ENCODE assay signal across 21 mouse cellular contexts in the genomic region with DNA sequence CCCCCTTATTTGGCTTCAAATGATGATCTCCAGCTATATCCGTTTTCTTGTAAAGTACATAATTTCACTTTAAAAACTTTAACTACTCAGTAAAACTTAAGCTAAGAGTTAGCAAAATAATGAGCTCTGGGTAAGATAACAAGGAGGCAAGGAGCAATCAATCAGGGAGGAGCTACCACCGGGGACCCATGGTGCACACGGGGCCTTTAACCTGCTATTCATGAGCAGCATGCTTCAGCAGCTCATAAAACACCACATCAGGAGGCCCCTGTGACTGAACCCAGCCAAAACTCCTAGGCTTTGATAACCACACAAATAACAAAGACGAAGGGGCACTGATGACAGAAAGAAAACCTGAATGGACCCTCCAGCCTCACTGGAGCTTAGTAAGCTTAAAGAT.
"Had no signal": no experiment of that assay in that cellular context is flagged by ENCODE, and none has a peak within 500 bp of the region (broad histone marks: within the 10 kb centered on the region; RNA-seq: fewer than 3 reads in every experiment).

No protein-coding gene starts in this region.

- H3K4me3 ChIP-seq: kidney, embryonic 15.5 days; left cerebral cortex, adult 2 months; liver, embryonic 13.5 days; midbrain, embryonic 10.5 days; neural tube, embryonic 12.5 days; neural tube, embryonic 15.5 days had no signal

- H3K4me1 ChIP-seq: kidney, embryonic 15.5 days; liver, embryonic 13.5 days; neural tube, embryonic 12.5 days; neural tube, embryonic 15.5 days had no signal

- H3K27ac ChIP-seq: kidney, embryonic 15.5 days; left cerebral cortex, adult 2 months; liver, embryonic 13.5 days; macrophage; midbrain, embryonic 10.5 days; neural tube, embryonic 12.5 days; neural tube, embryonic 15.5 days; stomach, postnatal 0 days had no signal

- H3K36me3 ChIP-seq: kidney, embryonic 15.5 days; liver, embryonic 13.5 days; midbrain, embryonic 10.5 days; neural tube, embryonic 12.5 days; neural tube, embryonic 15.5 days had no signal

- DNase-seq: kidney, adult 8-10 months; kidney, postnatal 10 days; kidney, postnatal 36 days; layer of hippocampus, postnatal 36 days; liver; liver, embryonic 13.5 days; lung, adult 2 months; midbrain, embryonic 14.5 days; right cerebral cortex, adult 18-20 months; right cerebral cortex, postnatal 14 days; right cerebral cortex, postnatal 4 days; thymus, adult 2 months; thymus, postnatal 14 days; thymus, postnatal 4 days had no signal

- H3K9ac ChIP-seq: kidney, embryonic 15.5 days; liver, embryonic 13.5 days; neural tube, embryonic 12.5 days; neural tube, embryonic 15.5 days had no signal

- H3K9me3 ChIP-seq: kidney, embryonic 15.5 days; liver, embryonic 13.5 days; midbrain, embryonic 10.5 days; neural tube, embryonic 12.5 days; neural tube, embryonic 15.5 days had no signal

- H3K27me3 ChIP-seq: kidney, embryonic 15.5 days; liver, embryonic 13.5 days; neural tube, embryonic 12.5 days; neural tube, embryonic 15.5 days had no signal

- H3K4me2 ChIP-seq: kidney, embryonic 15.5 days; liver, embryonic 13.5 days; neural tube, embryonic 12.5 days; neural tube, embryonic 15.5 days had no signal
